In the genomic region with DNA sequence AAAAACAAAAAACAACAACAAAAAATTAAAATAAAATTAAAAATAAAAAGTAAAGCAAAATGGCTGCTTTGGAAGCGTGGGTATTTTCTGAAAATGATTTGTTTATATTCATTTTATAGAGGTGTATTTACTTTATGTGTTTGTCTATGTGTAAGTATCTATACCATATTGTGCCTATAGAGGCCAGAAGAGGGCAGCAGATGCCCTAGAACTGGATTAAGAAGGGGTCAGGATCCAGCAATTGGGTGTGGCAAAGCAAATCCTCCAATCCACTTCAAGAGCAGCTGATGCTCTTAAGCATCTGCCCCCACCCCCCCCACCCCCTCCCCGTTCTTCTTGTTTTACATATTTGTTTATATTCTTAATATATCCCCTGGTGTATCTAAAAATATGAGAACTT, we compare ENCODE assay signal across 14 mouse cellular contexts.
"Had no signal": no experiment of that assay in that cellular context is flagged by ENCODE, and none has a peak within 500 bp of the region (broad histone marks: within the 10 kb centered on the region; RNA-seq: fewer than 3 reads in every experiment).

No protein-coding gene starts in this region.

- H3K4me1 ChIP-seq: liver, embryonic 13.5 days; midbrain, embryonic 12.5 days; midbrain, embryonic 15.5 days; neural tube, embryonic 13.5 days had no signal

- H3K4me2 ChIP-seq: liver, embryonic 13.5 days; midbrain, embryonic 12.5 days; midbrain, embryonic 15.5 days; neural tube, embryonic 13.5 days had no signal

- H3K9me3 ChIP-seq: liver, embryonic 13.5 days; midbrain, embryonic 12.5 days; midbrain, embryonic 15.5 days; neural tube, embryonic 13.5 days had no signal

- H3K27ac ChIP-seq: kidney, postnatal 0 days; liver, embryonic 13.5 days; midbrain, embryonic 12.5 days; midbrain, embryonic 15.5 days; neural tube, embryonic 13.5 days had no signal

- H3K4me3 ChIP-seq: liver, embryonic 13.5 days; midbrain, embryonic 12.5 days; midbrain, embryonic 15.5 days; myocyte; neural tube, embryonic 13.5 days had no signal

- DNase-seq: kidney, adult 2 months; kidney, postnatal 25 days; liver, embryonic 13.5 days; lung, adult 2 months; lung, postnatal 14 days; lung, postnatal 4 days; retina, postnatal 1 day; thymus, adult 18-20 months; thymus, postnatal 36 days had no signal

- H3K27me3 ChIP-seq: liver, embryonic 13.5 days; midbrain, embryonic 12.5 days; midbrain, embryonic 15.5 days; neural tube, embryonic 13.5 days had no signal

- H3K36me3 ChIP-seq: liver, embryonic 13.5 days; midbrain, embryonic 12.5 days; midbrain, embryonic 15.5 days; neural tube, embryonic 13.5 days had no signal

- ATAC-seq: midbrain, embryonic 15.5 days had no signal

- H3K9ac ChIP-seq: liver, embryonic 13.5 days; midbrain, embryonic 12.5 days; midbrain, embryonic 15.5 days; neural tube, embryonic 13.5 days had no signal
